Mouse (Mus musculus): ENCODE measurements around the gene Itgb3.

Gene Itgb3

DNA sequence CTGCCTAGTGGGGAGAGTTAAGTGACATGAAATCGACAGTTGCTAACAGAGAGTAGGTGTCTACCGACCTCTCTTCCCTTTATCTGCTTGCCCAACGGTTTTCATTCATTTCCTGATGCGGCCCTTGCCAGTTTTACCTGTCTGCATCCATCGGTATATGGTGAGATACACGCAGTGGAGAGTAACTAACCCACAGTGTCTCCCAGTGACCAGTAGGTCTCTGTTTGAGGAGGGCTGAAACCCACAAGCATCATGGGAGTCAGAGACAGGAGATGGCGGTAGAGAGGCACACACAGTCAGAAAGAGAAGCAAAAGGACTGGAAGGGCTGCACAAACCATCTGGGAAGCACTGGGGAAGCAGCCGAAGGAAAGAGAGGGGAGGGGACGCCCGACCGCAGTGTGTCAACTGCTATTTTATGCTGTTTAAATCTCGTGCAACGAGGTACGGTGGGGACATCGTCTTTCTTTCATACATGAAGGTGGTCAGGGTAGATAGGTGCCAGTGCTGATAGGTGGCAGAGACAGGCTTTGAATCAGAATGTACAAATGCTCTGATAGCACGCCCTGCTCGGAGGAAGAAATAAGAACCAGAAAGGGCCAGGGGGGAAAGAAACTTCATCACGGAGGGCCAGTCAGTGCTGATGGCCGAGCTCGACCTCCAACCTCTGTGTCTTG lies 53.9 kb downstream of the Itgb3 start:
- peak; percentile 19 to 41 for DNase-seq (ENCODE audit: low spot score in 2 of 2)

DNA sequence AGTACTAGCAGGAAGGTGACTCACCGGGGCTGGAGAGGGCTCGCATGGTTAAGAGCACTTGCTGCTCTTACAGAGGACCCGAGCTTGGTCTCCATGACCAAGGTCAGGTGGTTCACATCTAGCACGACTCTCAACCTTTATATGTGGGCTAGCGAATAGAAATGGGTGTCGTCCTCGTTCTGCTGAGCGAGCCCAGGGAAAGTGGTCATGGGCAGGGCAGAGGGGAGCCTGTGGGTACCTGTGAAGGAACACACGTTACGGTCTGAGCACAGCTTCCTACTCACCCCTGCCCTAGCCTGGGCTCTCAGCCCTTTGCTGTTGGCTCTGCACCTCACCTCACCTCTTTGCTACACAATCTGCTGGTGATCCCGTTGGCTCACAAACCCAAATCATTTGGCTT lies 54.8 kb downstream of the Itgb3 start:
- no peak for DNase-seq (ENCODE audit: low spot score in 2 of 2)

DNA sequence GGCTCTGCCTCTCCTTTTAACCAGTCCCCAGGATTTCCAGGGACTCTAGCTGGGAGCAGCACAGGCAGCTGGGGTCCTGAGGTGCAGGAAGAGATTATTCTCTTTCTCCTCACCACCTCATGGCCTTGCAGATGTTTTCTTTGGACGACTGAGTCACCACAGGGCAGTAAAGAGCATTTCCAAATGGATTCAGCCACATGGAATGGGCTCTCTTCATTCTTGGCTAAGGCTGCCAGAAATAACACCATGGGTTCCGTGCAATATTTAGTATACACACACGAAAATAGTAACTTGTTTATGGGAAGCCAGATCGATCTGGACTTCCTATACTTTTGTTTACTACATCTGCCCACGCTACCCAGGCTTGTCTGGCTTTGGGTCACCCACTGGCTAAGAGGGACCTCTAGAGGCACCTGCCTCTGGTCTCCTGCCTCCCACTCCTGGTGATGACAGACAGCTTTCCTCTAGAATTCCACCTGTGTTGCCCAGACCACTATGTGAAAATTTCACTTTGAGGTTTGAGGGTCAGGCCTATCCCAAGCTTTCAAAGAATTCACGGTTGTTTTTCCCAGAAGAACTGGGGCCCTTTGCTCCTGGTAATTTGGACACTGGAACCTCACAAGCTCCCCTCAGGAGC lies 55.6 kb downstream of the Itgb3 start:
- no peak for DNase-seq (ENCODE audit: low spot score in 2 of 2)

DNA sequence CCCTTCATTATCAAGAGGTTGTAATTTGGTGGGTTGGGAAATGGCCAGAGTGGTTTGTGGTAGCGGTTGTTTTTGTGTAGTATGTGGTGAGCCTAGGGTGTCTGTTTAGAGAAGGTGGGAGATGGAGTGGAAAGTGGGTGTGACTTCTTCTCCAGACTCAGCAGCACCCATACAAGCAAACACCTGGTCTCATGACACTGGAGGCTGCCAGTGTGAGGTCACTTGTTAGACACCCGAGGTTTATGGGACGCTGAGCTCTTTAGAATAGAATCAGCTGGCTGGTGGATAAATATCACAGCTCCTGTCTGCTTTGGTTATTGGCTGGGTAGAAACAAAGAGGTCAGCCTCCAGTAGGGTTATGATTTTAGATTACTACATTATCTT lies 56.1 kb downstream of the Itgb3 start:
- DNase-seq (ENCODE audit: low spot score in 2 of 2) = no peak

DNA sequence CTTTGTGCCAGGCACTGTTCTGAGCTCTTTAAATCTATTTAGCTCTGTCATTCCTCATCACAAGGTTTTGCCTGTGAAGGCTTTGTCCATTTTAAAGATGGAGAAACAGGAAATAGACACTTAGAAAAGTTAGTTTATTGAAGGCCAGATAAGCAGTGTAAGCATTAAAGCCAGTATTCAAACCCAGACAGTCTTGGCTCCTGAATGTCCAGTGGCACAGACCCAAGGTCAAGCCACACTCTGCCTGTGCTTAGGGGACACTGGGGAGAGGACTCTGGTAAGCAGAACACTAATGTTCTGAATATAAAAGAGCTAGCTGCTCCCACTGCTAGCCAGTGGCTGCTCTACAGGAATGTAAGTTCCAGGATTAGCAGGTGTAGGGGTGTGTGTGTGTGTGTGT lies 56.6 kb downstream of the Itgb3 start:
- no peak for DNase-seq (ENCODE audit: low spot score in 2 of 2)

DNA sequence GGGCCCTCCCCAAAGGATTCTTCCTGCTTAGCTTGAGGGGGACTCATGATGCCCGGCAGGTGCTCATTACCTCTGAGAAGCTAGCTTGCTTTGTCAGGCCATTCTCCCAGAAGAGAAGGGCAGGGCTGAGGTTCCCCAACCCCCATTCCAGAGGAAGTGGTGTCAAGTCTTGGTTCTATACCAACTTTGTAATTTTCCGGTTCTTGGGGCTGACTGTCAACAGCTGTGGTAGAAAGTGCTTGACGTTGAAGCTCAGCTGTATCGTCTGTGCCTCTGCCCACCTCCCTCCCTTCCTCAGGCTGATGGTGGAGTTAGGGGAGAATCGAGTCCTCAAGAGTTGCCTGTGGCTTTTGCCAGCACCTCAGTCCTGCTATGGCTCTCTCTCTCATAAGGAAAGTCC lies 59.6 kb downstream of the Itgb3 start:
- DNase-seq (ENCODE audit: low spot score in 2 of 2) = peak; percentile 47 to 54

DNA sequence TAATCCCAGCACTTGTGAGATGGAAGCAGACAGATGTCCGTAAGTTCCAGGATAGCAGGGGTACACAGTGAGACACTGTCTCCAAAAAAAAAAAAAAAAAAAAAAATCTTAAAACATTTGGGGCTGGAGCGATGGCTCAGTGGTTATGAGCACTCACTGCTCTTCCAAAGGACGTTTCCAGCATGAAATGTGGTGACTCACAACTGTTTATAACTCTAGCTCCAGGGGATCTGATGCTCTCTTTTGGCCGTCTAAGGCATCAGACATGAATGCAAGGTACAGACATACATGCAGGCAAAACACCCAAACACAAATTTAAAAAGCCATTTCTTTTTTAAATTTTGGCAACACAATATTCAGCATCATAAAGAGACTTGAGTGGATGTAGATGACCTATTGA lies 65.6 kb downstream of the Itgb3 start:
- DNase-seq (ENCODE audit: low spot score in 2 of 2) = no peak

DNA sequence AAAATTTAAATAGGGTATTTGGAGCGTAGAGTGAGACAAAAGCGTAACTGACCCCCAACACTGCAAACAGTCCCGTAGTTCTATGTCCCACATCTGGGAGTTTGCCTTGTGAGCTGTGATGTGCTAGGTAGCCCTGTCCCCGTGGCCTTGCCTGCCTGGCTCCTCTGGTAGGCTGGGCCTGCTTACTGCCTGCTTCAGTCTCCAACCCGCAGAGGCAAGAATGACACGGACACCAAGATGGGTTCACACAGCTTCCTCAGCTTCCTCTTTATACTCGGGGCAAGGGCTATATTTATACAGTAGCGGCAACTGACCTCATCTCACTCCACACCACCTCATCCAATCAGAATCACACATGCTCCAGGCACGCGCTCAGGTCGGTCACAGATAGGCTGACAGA lies 67.0 kb downstream of the Itgb3 start:
- no peak for DNase-seq (ENCODE audit: low spot score in 2 of 2)

DNA sequence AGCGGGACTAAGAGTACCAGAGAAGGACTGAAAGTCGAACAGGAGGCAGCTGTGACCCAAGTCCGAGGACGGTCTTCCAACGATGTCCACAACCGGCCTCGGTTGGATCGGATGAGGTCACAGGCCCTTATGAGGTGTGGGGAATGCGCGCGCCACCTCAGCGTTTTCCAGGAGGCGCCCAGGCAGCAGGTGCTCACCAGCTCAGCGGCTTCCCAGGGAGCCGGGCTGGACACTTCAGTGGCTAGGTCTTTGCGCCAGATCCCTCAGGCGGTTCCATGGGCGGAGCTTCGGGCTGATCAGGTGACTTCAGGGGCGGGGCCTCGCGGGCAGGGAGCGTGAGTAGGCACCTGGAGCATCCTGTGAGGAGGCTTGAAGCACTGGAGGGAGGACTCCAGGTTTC lies 77.7 kb downstream of the Itgb3 start, which contains the start of gene Gm11639:
Gm11639 (plus strand) TSS at position 160 of the 400 bp plus-strand sequence.
- no peak for DNase-seq (ENCODE audit: low spot score in 2 of 2)

DNA sequence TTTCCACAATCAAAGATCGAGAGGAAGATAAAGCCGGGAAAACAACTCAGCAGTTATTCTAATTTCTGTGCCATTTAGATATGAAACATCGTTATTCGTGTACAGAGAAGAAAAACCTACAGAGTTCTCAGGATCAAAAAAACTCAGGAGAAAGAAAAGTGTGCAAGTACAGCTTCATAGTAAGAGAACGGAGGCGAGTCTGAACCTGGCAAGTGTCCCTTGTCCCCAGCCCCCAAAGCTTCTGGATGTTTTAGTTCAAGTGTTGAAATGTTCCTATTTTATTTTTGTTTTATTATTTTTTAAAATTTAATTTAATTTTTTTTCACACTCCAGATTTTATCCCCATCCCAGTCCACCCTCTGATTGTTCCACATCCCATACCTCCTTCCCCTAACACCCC lies 85.4 kb downstream of the Itgb3 start:
- no peak for DNase-seq (ENCODE audit: low spot score in 2 of 2)

DNA sequence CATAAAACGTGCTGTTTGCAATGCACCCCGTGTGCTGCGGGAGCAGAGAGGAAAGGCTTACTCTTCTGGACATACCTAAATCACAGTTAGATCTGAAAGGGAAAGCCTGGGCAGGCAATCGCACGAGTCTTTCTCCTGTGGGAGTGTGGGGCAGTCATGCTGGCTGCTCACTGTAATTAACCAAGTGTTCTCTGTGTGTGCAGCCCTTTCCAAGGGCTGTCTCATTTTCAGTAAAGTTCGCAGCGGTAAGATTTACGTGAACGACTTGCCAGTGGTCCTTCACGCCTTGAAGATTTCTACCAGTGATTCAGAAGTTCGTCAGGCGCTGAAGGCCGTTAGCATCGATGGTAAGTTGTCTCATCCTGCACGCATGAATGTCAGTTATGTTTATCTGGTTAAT lies 96.3 kb downstream of the Itgb3 start:
- no peak for DNase-seq (ENCODE audit: low spot score in 2 of 2)

DNA sequence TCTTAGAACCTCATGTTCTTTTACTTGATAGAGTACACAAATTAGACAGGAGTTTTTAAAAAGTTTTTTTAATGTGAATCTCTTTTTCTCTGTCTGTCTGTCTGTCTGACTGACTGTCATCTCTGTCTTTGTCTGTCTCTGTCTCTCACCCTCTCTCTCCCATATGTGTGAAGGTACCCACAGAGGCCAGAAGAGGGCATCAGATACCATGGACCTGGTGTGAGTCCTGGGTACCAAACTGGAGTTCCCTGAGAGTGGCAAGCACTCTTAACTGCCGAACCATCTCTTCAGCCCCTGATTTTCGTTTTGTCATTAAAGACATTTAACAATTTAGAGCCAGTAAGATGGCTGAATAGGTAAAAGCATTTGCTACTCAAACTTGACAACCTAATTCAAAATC lies 99.3 kb downstream of the Itgb3 start:
- DNase-seq (ENCODE audit: low spot score in 2 of 2) = no peak

Measured in thymus, postnatal 10 days (tissue).